Mouse (Mus musculus) urinary bladder, postnatal 0 days (tissue): ENCODE results near the gene Zdhhc16. TPM values are rescaled to one million over a fixed set of nuclear protein-coding genes. Genes with fewer than 3 reads are reported as not detected.

ENCODE experiments used
- polyA plus RNA-seq: library from polyadenylated mRNA; unstranded; fragments of >200 nt; fragmentation: Nextera tagmentation; extraction: Ambion mirVana; gene quantifications from 2 replicates; pipeline ENCODE4 v1.2.1, GENCODE M21; 2015

The Zdhhc16 gene
- 46.1 and 48.3 TPM in 2 replicates for polyA plus RNA-seq

DNA sequence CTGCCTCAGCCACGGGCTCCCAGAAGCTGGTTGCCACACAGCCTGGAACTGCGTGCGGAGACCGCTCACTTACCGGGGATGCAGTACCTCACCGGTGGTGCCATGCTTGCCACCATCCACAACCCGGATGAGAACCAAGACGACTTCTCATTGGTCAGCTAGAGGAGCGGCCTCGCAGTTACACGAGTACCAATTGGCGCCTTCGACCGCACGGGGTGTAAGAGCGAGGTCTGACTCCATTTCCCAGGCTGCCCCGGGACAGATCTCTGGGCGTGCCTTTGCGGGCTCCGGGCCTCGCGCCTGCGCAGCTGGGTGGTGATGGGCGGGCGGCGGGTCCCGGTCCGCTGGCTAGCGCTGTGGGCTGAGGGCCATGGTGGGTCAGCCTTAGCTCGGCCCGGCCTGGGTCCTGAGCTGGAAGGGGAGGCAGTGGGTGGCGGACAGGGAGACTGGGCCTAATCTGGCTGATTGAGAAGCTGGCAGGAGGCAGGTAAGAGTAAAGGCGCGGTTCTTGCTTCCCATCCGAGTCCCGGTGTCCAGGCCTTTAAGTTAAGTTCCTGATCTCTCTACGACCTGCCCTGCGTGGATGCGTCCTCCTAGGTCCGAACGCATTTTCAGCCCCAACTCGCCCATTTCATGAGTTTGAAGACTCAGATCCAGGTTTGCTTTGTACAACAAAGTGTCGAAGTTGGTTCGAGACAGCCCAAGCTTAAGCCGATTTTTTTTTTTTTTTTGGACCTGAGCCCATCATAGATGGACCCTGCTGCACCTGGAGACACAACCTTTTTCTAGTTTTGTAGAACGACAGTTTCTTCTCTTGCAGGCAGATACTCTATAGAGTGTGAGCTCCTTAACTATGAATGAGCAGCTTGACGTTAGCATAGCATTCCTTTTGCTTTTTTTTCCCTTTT, at the start of gene Zdhhc16, which contains the start of gene Exosc1:
Gene Zdhhc16, plus strand, starts transcription at position 302 of the 908 bp plus-strand sequence.
Gene Exosc1, minus strand, starts transcription at position 245 of the 908 bp plus-strand sequence.

GRCm38 (mm10) chr19:41895460-41896318, 37.6 kb upstream of the Zdhhc16 start, which contains the start of gene Rrp12:
Rrp12 (minus strand) TSS chr19:41896173.

GRCm38 (mm10) chr19:41911178-41912073, 21.9 kb upstream of the Zdhhc16 start, which contains the start of gene Pgam1:
Pgam1 (plus strand) TSS chr19:41911923.

GRCm38 (mm10) chr19:41980819-41981594, 47.7 kb downstream of the Zdhhc16 start, which contains the start of gene Mms19:
Mms19 (minus strand) TSS chr19:41981157.

DNA sequence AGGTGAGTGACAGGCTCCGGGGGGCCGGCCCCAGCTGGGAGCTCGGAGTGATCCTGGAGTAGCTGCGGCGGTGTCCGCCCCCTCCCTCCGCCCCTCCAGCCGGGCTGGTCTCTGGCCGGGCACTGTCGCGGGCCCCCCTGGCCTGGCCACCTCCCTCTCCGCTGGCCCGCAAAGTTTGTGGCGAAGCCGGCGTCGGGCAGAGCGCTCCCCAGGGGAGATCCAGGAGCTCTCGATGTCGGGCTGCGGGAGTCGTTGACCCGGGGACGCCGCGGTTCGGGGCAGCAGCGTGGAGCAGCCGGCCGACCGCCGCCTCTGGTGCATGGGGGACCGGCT, 48.3 kb downstream of the Zdhhc16 start, which contains the start of gene Ubtd1:
Gene Ubtd1, plus strand, starts transcription at position 169 of the 333 bp plus-strand sequence.

Other genes starting within 250 kb of the Zdhhc16 start
- gene Slit1, start 189.8 kb upstream of the Zdhhc16 start, polyA plus RNA-seq: 0.04 TPM in 1 of 2 replicates, not detected in the other
- 4.6 and 4.9 TPM in 2 replicates for gene Arhgap19, start 131.4 kb upstream of the Zdhhc16 start, polyA plus RNA-seq
- gene Frat1, start 103.5 kb upstream of the Zdhhc16 start, polyA plus RNA-seq: 3.6 TPM in 2 replicates
- 2.6 and 2.9 TPM in 2 replicates for gene Frat2, start 85.3 kb upstream of the Zdhhc16 start, polyA plus RNA-seq
- 19.6 and 19.9 TPM in 2 replicates for gene Rrp12, start 37.3 kb upstream of the Zdhhc16 start, polyA plus RNA-seq
- gene Pgam1, start 21.6 kb upstream of the Zdhhc16 start, polyA plus RNA-seq: 510 and 595 TPM in 2 replicates
- 49.6 and 52.1 TPM in 2 replicates for gene Exosc1, start 57 bp upstream of the Zdhhc16 start, polyA plus RNA-seq
- 15.0 and 17.6 TPM in 2 replicates for gene Mms19, start 47.7 kb downstream of the Zdhhc16 start, polyA plus RNA-seq
- gene Ubtd1, start 48.3 kb downstream of the Zdhhc16 start, polyA plus RNA-seq: 21.8 and 24.0 TPM in 2 replicates
- not detected in 2 replicates for gene Ankrd2, start 102.5 kb downstream of the Zdhhc16 start, polyA plus RNA-seq
- 1.7 and 1.8 TPM in 2 replicates for gene Hoga1, start 112.1 kb downstream of the Zdhhc16 start, polyA plus RNA-seq
- not detected in 2 replicates for gene 4933411K16Rik, start 118.8 kb downstream of the Zdhhc16 start, polyA plus RNA-seq
- gene Morn4, start 152.9 kb downstream of the Zdhhc16 start, polyA plus RNA-seq: 6.0 and 6.1 TPM in 2 replicates
- 20.0 and 20.7 TPM in 2 replicates for gene Pi4k2a, start 157.0 kb downstream of the Zdhhc16 start, polyA plus RNA-seq
- 48.0 and 50.8 TPM in 2 replicates for gene Avpi1, start 195.6 kb downstream of the Zdhhc16 start, polyA plus RNA-seq
- gene Marveld1, start 213.9 kb downstream of the Zdhhc16 start, polyA plus RNA-seq: 25.2 and 25.9 TPM in 2 replicates
- gene Zfyve27, start 230.5 kb downstream of the Zdhhc16 start, polyA plus RNA-seq: 13.7 and 17.0 TPM in 2 replicates